Mouse (Mus musculus) macrophage (primary cell): Measurements from ENCODE around the gene Tomm7. TPM values are rescaled to one million over a fixed set of nuclear protein-coding genes. Genes with fewer than 3 reads are reported as not detected.
"Not testable (repeated sequence)": the region's sequence is repeated elsewhere in the genome, so short reads cannot be mapped to it uniquely, and the experiment has no call there.

Experiments used
- H3K27ac ChIP-seq: fragments of 350-480 bp; formaldehyde crosslinking; 2 replicates; pipeline ENCODE4 v1.9.0; 2021
- H3K36me3 ChIP-seq: fragments of 350-480 bp; formaldehyde crosslinking; 2 replicates; pipeline ENCODE4 v1.9.0; 2021; ENCODE audit errors: inconsistent target
- H3K4me3 ChIP-seq: fragments of 350-480 bp; formaldehyde crosslinking; 2 replicates; pipeline ENCODE4 v1.9.0; 2021; ENCODE audit errors: inconsistent target
- H3K79me2 ChIP-seq: fragments of 350-480 bp; formaldehyde crosslinking; 2 replicates; pipeline ENCODE4 v1.9.0; 2021; ENCODE audit errors: inconsistent target
- WGBS: methylation state at CpG from one replicate; pipeline ENCODE4 v1.1.7; 2026; ENCODE audit warnings: inconsistent platforms; ENCODE audit not compliant: missing documents; 5-methylcytosine and 5-hydroxymethylcytosine counted together
- polyA plus RNA-seq: library from polyadenylated mRNA; stranded (reverse); fragments of 250-400 nt; gene quantifications from 3 replicates; pipeline ENCODE4 v1.2.4, GENCODE M21; 2018; ENCODE audit warnings: inconsistent platforms

Tomm7 gene
- polyA plus RNA-seq, 1 experiment from 2014 or later, result 30.7 TPM

DNA sequence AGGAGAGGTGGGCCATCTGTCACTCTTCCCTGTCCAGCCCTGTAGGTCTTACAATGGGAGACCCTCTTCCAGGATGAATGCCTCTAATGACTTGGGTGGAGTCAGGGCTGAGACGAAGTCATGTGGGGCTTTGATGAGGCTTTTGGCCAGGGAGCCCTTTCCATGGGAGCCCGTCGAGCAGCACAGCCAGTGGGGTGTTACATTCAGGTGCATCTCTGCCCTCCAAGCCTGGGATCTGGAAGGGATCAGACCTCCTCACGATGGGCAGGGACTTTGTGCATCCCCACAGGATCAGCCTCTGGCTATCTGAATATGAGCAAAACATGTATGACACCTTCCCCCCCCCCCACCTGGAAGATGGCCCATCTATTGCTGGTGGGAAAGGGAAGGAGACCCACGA is 15.9 kb upstream of the Tomm7 start:
- peaks cover 10% of the 10 kb centered on the region; the same call in 1 of the 2 replicates for H3K36me3 ChIP-seq
- no peaks in the 10 kb centered on the region for H3K79me2 ChIP-seq
- no peak overlapping the region for H3K4me3 ChIP-seq
- H3K27ac ChIP-seq, result no peak overlapping the region
- 94% methylated on average over 5 of the region's 5 CpGs for WGBS

DNA sequence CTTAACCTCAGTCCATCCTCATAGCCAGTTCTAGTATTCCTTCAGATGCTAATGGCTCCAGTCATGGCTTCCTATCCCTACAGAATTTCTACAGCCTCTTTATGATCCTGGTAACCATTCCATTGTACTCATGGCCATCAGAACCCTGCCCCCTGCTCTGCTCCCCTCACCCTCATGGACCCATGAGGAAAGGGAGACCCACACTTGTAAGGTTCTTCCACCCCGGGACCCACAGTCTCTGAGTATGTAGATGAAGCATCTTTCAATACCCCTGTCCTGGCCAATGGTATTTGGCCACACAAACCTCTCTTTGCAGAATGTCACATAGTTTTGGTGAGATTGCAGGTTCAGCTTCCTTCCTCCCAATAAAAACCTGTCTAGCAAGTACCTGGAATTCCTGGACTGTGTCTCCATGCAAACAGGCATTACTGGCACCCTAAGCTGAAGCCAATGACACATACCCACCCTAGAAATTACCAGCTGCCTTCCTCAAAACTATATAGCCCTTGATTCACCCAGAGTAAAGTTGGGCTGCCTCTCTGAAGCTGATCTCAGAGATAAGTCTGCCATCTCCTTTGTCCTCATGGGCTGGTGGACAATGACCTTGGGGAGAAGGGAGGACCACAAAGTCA is 15.2 kb upstream of the Tomm7 start:
- WGBS, result 100% methylated on average over 1 of the region's 1 CpGs
- H3K4me3 ChIP-seq, result no peak overlapping the region
- no peak overlapping the region for H3K27ac ChIP-seq
- peaks cover 14% of the 10 kb centered on the region; the same call in 1 of the 2 replicates for H3K36me3 ChIP-seq
- H3K79me2 ChIP-seq, result no peaks in the 10 kb centered on the region

DNA sequence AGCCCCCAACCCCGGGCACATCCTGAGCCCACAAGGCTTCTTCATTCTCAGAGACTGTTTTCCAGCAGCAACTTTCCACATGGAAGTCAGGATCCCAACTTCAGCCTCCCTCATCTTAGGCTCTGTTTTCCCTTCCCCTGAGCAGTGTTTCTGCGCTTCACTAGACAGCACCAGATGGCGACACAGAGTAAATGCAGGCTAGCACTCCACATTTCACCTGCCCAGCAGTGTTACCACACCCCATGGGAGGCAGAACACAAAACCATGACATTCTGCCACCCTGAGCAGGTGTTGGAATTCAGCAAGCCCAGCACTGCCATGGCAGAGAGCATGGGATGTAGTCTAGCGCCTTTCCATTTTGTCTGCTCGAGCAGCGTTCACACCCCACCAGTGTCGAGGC is 14.7 kb upstream of the Tomm7 start:
- Histone ChIP-seq H3K27ac (no peak overlapping the region), H3K36me3 (peaks cover 19% of the 10 kb centered on the region; the same call in 1 of the 2 replicates)
- 85% methylated on average over 7 of the region's 7 CpGs for WGBS

DNA sequence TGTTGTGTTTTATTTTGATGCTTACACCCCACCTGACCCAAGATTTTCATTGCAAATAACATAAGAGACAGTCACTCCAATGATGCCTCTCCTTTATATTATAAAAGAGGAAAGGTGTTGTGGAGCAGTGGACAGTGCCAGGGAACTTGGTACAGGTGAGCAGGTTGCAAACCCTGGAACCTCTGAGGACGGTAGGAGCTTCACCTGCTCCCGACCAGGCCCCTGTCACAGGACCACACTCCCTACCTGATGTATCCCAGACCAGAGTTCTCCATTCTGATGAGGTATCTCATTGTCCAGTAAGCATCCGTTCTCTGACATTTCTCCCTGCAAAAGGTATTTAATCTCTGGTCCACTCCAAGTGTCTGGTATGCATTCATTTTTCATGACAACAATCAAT is 14.0 kb upstream of the Tomm7 start:
- WGBS, result 95% methylated on average over 3 of the region's 3 CpGs
- no peaks in the 10 kb centered on the region for H3K79me2 ChIP-seq
- no peak overlapping the region for H3K27ac ChIP-seq
- peaks cover 19% of the 10 kb centered on the region; the same call in 1 of the 2 replicates for H3K36me3 ChIP-seq
- no peak overlapping the region for H3K4me3 ChIP-seq

More for the DNA sequence above, 14.7 kb upstream of the Tomm7 start:
- Histone ChIP-seq H3K4me3 (no peak overlapping the region), H3K79me2 (no peaks in the 10 kb centered on the region)

DNA sequence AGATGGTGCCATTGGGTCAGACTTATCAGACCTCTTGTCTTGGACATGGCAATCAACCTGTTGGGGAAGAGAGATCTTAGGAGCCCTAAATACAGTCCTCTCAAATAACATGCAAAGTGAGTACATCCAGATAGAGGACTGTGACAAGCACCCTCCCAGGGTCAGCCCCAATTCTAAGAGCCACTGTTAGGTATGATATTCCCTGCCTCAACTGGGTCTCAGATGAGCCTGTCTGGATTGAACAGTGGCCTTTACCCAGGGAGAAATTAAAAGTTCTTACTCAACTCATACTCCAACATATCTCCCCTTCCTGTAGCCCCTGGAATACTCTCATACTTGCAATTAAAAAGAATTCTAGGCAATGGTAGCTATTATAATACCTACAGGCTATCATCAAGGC is 13.2 kb upstream of the Tomm7 start:
- H3K36me3 ChIP-seq, result peaks cover 19% of the 10 kb centered on the region; the same call in 1 of the 2 replicates
- H3K4me3 ChIP-seq, result no peak overlapping the region
- H3K79me2 ChIP-seq, result peaks cover 5% of the 10 kb centered on the region
- no peak overlapping the region for H3K27ac ChIP-seq

DNA sequence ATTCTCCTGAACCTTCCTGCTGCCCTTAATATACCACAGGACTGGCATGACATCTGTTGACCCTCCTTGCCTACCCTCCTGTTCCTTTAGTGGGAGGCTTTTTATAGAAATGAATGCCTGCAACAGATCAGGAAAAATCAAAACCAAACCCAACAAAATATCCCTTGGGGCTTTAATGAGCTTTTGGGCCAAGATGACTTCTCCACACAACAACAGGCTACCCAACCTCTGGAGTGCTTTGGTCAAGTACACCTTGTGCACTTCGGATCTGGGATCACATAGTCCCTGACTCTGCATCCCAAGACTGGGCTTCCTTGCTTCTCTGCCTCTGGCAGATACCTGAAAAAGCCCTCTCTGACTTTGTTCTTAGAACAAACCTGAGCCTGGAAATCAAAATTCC is 12.2 kb upstream of the Tomm7 start:
- H3K36me3 ChIP-seq, result peaks cover 19% of the 10 kb centered on the region; the same call in 1 of the 2 replicates
- 100% methylated on average over 1 of the region's 1 CpGs for WGBS
- H3K27ac ChIP-seq, result no peak overlapping the region
- peaks cover 15% of the 10 kb centered on the region for H3K79me2 ChIP-seq
- no peak overlapping the region for H3K4me3 ChIP-seq

DNA sequence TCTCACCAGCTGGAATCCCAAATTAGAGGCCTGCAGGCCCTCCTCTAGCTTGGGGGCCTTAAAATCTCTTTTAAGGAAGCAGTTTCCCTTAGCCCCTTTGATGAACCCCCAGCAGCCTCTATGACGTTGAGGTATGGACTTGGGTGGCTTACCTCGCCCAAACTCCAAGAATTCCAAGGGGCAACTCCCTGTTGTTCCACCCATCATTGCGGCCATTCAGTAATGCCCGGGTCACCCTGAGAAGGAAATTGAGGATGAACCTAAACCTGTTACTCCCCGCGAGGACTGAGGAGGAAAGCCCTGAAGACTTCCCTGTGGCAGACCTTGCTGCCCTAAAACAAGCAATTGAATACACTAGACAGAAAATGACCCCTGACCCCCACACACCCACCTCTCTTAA is 11.5 kb upstream of the Tomm7 start:
- peaks cover 19% of the 10 kb centered on the region for H3K79me2 ChIP-seq
- H3K27ac ChIP-seq, result no peak overlapping the region
- H3K4me3 ChIP-seq, result no peak overlapping the region
- WGBS, result 100% methylated on average over 3 of the region's 6 CpGs
- H3K36me3 ChIP-seq, result peaks cover 19% of the 10 kb centered on the region; the same call in 1 of the 2 replicates

DNA sequence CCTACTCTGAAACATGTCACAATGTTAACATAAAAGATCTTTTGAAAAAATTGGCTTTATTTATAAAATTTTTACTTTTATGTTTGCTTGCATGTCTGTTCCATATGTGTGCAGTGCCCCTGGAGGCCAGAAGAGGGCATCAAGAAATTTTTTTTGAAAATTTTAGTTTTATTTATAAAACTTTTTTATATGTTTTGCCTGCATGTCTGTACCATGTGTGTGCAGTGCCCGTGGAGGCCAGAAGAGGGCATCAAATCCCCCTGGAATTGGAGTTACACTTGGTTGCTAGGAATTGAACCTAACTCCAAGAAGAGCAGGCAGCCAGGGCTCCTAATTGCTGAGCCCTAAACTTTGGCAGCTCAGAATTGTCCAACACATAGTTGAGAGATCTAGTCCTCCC is 9.0 kb upstream of the Tomm7 start:
- H3K4me3 ChIP-seq, H3K27ac ChIP-seq: not testable (repeated sequence)
- 83% methylated on average over 1 of the region's 1 CpGs for WGBS
- H3K36me3 ChIP-seq, result peaks cover 19% of the 10 kb centered on the region; the same call in 1 of the 2 replicates
- peaks cover 19% of the 10 kb centered on the region for H3K79me2 ChIP-seq

DNA sequence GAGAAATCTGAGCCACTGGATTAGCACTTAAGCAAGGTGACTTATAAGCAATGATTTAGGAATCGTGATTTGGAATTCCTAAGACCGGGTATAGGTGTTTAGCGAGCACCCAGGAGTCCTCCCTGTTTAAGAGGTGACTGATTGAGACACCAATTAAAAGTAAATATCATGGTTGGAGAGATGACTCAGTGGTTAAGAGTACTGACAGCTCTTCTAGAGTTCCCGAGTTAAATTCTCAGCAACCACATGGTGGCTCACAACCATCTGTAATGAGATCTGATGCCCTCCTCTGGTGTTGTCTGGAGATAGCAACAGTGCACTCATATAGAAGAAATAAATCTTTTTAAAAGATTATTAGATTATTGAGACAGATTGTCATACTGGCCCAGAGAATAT is 7.2 kb upstream of the Tomm7 start:
- H3K27ac ChIP-seq, result peak overlapping the region; percentile 67
- H3K4me3 ChIP-seq, result peak overlapping the region; percentile 84
- peaks cover 19% of the 10 kb centered on the region for H3K79me2 ChIP-seq
- 6% methylated on average over 4 of the region's 4 CpGs for WGBS
- H3K36me3 ChIP-seq, result peaks cover 19% of the 10 kb centered on the region; the same call in 1 of the 2 replicates

DNA sequence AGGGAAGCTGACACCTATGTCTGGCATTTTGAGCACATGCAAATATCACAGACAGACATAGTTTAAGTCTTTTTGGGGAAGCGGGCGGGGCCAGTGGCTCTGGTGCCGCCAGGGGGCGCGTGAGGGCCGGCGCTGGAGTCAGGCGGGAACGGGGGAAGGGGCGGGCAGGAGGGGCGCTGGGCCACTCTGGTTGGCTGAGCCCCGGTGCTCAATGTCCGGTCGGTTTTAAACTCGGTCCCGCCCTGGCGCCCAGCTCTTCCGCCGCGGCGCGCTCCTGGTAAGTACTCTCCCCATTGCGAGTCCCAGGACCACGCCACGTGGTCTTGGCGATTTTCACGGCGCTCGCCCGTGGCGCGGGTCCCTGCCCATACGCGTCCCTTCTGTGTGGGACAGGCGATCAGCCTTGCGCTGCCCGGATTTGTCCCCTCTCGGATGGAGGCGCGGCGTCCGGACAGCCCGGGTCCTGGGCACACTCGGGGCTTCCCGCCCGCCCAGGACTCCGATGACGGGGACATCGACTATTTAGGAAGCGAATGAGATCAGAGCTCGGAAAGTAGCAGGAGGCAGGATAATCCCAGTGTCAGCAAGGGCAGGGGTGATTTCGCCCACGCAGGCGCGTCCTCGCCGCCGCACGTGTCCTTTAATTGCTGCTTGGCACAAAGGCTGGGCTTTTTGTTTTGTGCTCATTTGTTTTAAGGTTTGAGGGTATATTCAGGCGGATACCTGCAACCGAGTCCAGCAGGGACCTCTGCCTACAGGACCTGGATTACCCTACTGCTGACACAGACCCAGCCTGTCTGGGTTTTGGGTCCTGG is 6.6 kb upstream of the Tomm7 start:
- H3K4me3 ChIP-seq, result peak overlapping the region; percentile 84
- H3K79me2 ChIP-seq, result peaks cover 19% of the 10 kb centered on the region
- H3K27ac ChIP-seq, result peak overlapping the region; percentile 67
- peaks cover 16% of the 10 kb centered on the region; the same call in 1 of the 2 replicates for H3K36me3 ChIP-seq
- under 1% methylated on average over 58 of the region's 61 CpGs for WGBS

DNA sequence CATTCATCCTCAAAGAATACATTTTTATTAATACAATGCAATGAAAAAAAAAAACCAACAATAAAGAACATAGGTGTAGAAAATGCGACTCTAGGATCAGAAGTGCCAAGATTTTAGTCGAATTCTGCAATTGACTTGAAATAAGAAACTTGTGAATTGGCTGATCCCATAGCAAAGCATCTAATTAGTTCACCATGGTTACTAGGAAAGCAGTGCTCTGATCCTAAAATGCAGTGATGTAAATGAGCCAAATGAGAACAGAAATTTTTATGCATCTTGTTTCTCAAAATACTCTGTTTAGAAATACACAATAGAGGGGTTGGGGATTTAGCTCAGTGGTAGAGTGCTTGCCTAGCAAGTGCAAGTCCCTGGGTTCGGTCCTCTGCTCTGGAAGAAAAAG is 1.2 kb upstream of the Tomm7 start:
- H3K79me2 ChIP-seq, result peaks cover 23% of the 10 kb centered on the region
- peaks cover 7% of the 10 kb centered on the region; the same call in 1 of the 2 replicates for H3K36me3 ChIP-seq
- WGBS, result 95% methylated on average over 3 of the region's 3 CpGs
- H3K27ac ChIP-seq, result no peak overlapping the region
- no peak overlapping the region for H3K4me3 ChIP-seq

DNA sequence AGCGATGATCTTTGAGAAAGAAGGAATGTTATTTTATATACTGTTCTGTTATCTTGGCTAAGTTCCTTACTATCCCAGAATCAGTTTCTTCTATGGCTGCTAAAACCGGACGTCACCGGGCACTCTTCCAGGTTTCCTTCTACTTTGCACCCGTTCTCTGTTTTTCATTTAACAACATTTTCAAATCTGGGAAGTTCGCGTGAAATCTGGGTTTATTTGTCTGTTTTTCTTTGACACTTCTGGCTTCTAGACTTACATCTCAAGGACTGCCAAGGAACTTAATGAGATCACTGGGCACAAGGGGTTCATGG is 525 bp upstream of the Tomm7 start:
- WGBS, result 19% methylated on average over 7 of the region's 7 CpGs
- Histone ChIP-seq H3K79me2 (peaks cover 23% of the 10 kb centered on the region), H3K27ac (peak overlapping the region; percentile 68), H3K36me3 (peaks cover 7% of the 10 kb centered on the region; the same call in 1 of the 2 replicates), H3K4me3 (peak overlapping the region; percentile 98)

DNA sequence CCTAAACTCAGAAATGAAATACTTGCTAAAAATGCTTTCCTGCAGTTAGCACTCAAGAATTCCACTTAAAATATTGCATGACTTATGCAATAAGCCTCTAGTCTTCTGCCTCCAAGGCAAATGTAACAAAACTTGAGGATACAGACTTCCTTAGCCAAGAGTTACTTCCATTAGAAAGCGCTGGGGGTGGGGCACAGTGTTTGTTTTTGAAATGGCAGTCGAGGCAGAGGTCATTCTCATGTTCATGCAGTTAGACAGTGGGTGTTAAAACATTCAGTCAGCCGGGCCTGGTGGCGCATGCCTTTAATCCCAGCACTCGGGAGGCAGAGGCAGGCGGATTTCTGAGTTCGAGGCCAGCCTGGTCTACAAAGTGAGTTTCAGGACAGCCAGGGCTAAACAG is 5.8 kb downstream of the Tomm7 start:
- Histone ChIP-seq H3K27ac (no peak overlapping the region), H3K36me3 (peaks cover 7% of the 10 kb centered on the region; the same call in 1 of the 2 replicates), H3K79me2 (peaks cover 16% of the 10 kb centered on the region), H3K4me3 (no peak overlapping the region)
- 95% methylated on average over 7 of the region's 7 CpGs for WGBS

DNA sequence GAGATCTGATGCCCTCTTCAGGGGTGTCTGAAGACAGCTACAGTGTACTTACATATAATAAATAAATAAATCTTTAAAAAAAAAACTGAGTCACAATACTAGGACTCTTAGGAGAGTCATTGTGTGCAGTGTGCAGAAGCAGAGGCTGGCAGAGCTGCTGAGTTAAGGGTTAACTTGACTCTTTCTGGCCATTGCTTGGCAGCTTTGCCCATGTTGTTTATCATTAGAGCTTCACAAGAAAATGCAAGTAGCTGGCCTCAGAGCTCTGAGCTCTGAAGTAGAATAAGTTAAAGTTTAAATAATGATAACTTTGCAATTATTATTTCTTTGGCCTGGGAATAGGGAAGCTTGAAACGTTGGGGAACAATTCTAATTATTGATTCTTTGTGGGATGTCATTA is 8.3 kb downstream of the Tomm7 start:
- H3K4me3 ChIP-seq, H3K36me3 ChIP-seq, H3K27ac ChIP-seq, H3K79me2 ChIP-seq: not testable (repeated sequence)
- 85% methylated on average over 1 of the region's 1 CpGs for WGBS
